Mouse (Mus musculus): ENCODE results near the gene Pfkp.

DNA sequence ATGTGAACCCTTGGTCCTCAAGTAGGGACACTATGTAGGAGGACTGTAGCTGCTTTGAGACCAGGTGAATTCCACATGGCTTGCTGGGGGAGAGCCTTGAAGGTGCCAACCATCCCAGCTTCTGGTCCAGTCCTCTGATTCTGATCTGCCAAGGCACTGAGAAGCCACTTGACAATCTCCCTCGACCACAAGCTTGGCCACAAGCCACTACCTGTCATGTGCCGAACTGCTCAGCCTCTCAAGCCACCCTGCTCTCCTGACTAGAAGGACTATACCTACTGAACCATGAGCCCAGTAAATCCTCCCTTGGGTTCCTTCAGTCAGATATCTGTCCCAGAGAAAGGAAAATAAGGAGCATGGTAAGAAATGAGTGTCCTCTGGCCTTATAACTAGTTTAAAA, 24.0 kb downstream of the Pfkp start:
- no peak for TF ChIP-seq POLR2A (IDR thresholded peaks at IDR 0.05; ENCODE audit: low read depth, low read length)
- no peak for TF ChIP-seq CTCF (conservative IDR thresholded peaks at IDR 0.05; ENCODE audit: insufficient read depth, insufficient read length, low read depth, low read length)

Data from kidney, adult 2 months (tissue).